In genomic region chr7:126429503-126429898, GRCm38 (mm10) we compare ENCODE assay signal across 8 mouse cellular contexts. TPM values are rescaled to one million over a fixed set of nuclear protein-coding genes. Genes with fewer than 3 reads are reported as not detected.
DNase-seq lines count a peak whose midpoint lies in the region; ATAC-seq and TF ChIP-seq lines count a peak whose summit lies in the region.

No protein-coding gene starts in this region.

- peaks cover 11% of the 10 kb centered on the region for H3K4me1 ChIP-seq in heart, postnatal 0 days (ENCODE audit: control insufficient read depth, insufficient read depth)
- peaks cover 8% of the 10 kb centered on the region for H3K4me1 ChIP-seq in brown adipose tissue, adult 24 weeks (ENCODE audit: control insufficient read depth, insufficient read depth, insufficient read length, low read length)
- peaks cover 15% of the 10 kb centered on the region for H3K4me1 ChIP-seq in hindbrain, embryonic 16.5 days (ENCODE audit: control insufficient read depth, insufficient read depth, low read depth, low read length)
- peaks cover 12% of the 10 kb centered on the region for H3K4me1 ChIP-seq in midbrain, embryonic 16.5 days (ENCODE audit: control insufficient read depth, insufficient read depth, low read length)

- 33% methylated on average over 15 of the region's 15 CpGs for WGBS in heart, postnatal 0 days
- 23% methylated on average over 15 of the region's 15 CpGs for WGBS in hindbrain, embryonic 16.5 days
- 30% methylated on average over 15 of the region's 15 CpGs for WGBS in midbrain, embryonic 16.5 days

- H3K4me3 ChIP-seq in heart, postnatal 0 days (ENCODE audit: low read depth, low read length): peak overlapping the region; percentile 76
- H3K4me3 ChIP-seq in brown adipose tissue, adult 24 weeks (ENCODE audit: insufficient read depth, low read depth, low read length): peak overlapping the region; percentile 91
- peak overlapping the region; percentile 83 for H3K4me3 ChIP-seq in hindbrain, embryonic 16.5 days (ENCODE audit: low read length)
- peak overlapping the region; percentile 72 for H3K4me3 ChIP-seq in midbrain, embryonic 16.5 days (ENCODE audit: low read depth, low read length)

- 0 out of 2 replicates have a peak, but pooled peaks cover 5% of the 10 kb centered on the region for H3K9me3 ChIP-seq in heart, postnatal 0 days (replicated peaks; ENCODE audit: control insufficient read depth, low read length)
- no peaks in the 10 kb centered on the region for H3K9me3 ChIP-seq in hindbrain, embryonic 16.5 days (ENCODE audit: control insufficient read depth, low read length)
- H3K9me3 ChIP-seq in midbrain, embryonic 16.5 days (replicated peaks; ENCODE audit: control insufficient read depth, low read length, poor library complexity, severe bottlenecking): no peaks in the 10 kb centered on the region

- H3K27me3 ChIP-seq in heart, postnatal 0 days (ENCODE audit: control insufficient read depth, insufficient read depth, low read length): no peaks in the 10 kb centered on the region
- H3K27me3 ChIP-seq in hindbrain, embryonic 16.5 days (replicated peaks; ENCODE audit: control insufficient read depth, insufficient read depth, low read length): no peaks in the 10 kb centered on the region
- H3K27me3 ChIP-seq in midbrain, embryonic 16.5 days (ENCODE audit: control insufficient read depth, insufficient read depth, low read depth, low read length): no peaks in the 10 kb centered on the region

- H3K4me2 ChIP-seq in heart, postnatal 0 days (ENCODE audit: low read depth, low read length): peak overlapping the region; percentile 74
- H3K4me2 ChIP-seq in hindbrain, embryonic 16.5 days (ENCODE audit: low read length): peak overlapping the region; percentile 93
- H3K4me2 ChIP-seq in midbrain, embryonic 16.5 days (ENCODE audit: low read length): peak overlapping the region; percentile 84

- TF ChIP-seq CTCF in heart, postnatal 0 days (IDR thresholded peaks at IDR 0.05; ENCODE audit: low read depth): no peak

- peak; percentile 7 for ATAC-seq in heart, postnatal 0 days (ENCODE audit: insufficient read depth, low read depth)
- ATAC-seq in hindbrain, embryonic 16.5 days: no peak; the same call in 1 of the 2 replicates
- peak; percentile 20 for ATAC-seq in midbrain, embryonic 16.5 days

- intact Hi-C loops in heart, postnatal 10 days (cut with DNase I): no loop called here

- DNase-seq in heart, postnatal 0 days (ENCODE audit: low spot score): no peak
- DNase-seq in heart, postnatal 10 days: no peak
- DNase-seq in B cell, adult 2 months: no peak
- no peak for DNase-seq in layer of hippocampus, adult 8-10 months (ENCODE audit: low spot score in 2 of 2)
- no peak for DNase-seq in adrenal gland, postnatal 25 days

- H3K9ac ChIP-seq in heart, postnatal 0 days (replicated peaks; ENCODE audit: low read depth, low read length): peak overlapping the region; percentile 61
- H3K9ac ChIP-seq in hindbrain, embryonic 16.5 days (ENCODE audit: low read depth, low read length): peak overlapping the region; percentile 88
- H3K9ac ChIP-seq in midbrain, embryonic 16.5 days (ENCODE audit: low read depth, low read length): peak overlapping the region; percentile 86

- peak overlapping the region; percentile 34; the same call in 1 of the 2 replicates for H3K27ac ChIP-seq in heart, postnatal 0 days (ENCODE audit: low read depth)
- H3K27ac ChIP-seq in brown adipose tissue, adult 24 weeks (replicated peaks; ENCODE audit: low read depth, low read length): no peak overlapping the region
- H3K27ac ChIP-seq in hindbrain, embryonic 16.5 days (ENCODE audit: low read depth, low read length): peak overlapping the region; percentile 86
- H3K27ac ChIP-seq in midbrain, embryonic 16.5 days (ENCODE audit: low read length): peak overlapping the region; percentile 93

- TF ChIP-seq EP300 in heart, postnatal 0 days (IDR thresholded peaks at IDR 0.05; ENCODE audit: low read depth): no peak

- 0 out of 2 replicates have a peak, but pooled peaks cover 21% of the 10 kb centered on the region for H3K36me3 ChIP-seq in heart, postnatal 0 days (replicated peaks; ENCODE audit: control insufficient read depth, insufficient read depth, low read length)
- H3K36me3 ChIP-seq in hindbrain, embryonic 16.5 days (ENCODE audit: control insufficient read depth, insufficient read depth, low read length): peaks cover 6% of the 10 kb centered on the region
- no peaks in the 10 kb centered on the region for H3K36me3 ChIP-seq in midbrain, embryonic 16.5 days (ENCODE audit: control insufficient read depth, insufficient read depth, low read length)

RNA-seq across cellular contexts. Expression of gene Rabep2, which starts 0.9 kb away (rescaled TPM):
- total RNA-seq in heart, postnatal 0 days (2014; rRNA removed; ENCODE audit: low replicate concordance): 20.2 and 24.8 TPM in 2 replicates
- polyA plus RNA-seq in heart, postnatal 0 days (2015; fragmentation: Nextera tagmentation; extraction: Ambion mirVana): 15.0 and 16.4 TPM in 2 replicates
- 10 to 100 TPM; 10.9 to 12.5 TPM for total RNA-seq in heart, postnatal 10 days (2021)
- polyA plus RNA-seq in brown adipose tissue, adult 24 weeks (2012; ENCODE audit: insufficient read depth, insufficient read length, missing spikeins): 2.9 and 6.4 TPM in 2 replicates
- polyA plus RNA-seq in hindbrain, embryonic 16.5 days (2015; fragmentation: Nextera tagmentation; extraction: Ambion mirVana): 23.1 and 26.0 TPM in 2 replicates
- polyA plus RNA-seq in midbrain, embryonic 16.5 days (2015; fragmentation: Nextera tagmentation; extraction: Ambion mirVana): 22.9 and 23.8 TPM in 2 replicates
- total RNA-seq in layer of hippocampus, adult 8-10 months (2022): 10 to 100 TPM; 15.6 to 22.1 (median 17.1) TPM
- 58.2 and 82.6 TPM in 2 replicates for total RNA-seq in adrenal gland, postnatal 25 days (2021)

RNA-seq across cellular contexts. Expression of gene Cd19, which starts 14.8 kb away (rescaled TPM):
- 0.04 TPM in 1 of 2 replicates, not detected in the other for total RNA-seq in heart, postnatal 0 days (2014; rRNA removed; ENCODE audit: low replicate concordance)
- 0.12 and 0.21 TPM in 2 replicates for polyA plus RNA-seq in heart, postnatal 0 days (2015; fragmentation: Nextera tagmentation; extraction: Ambion mirVana)
- 1 to 10 TPM in 1 of 2 experiments, under 1 TPM in 1; 0.50 to 1.2 TPM for total RNA-seq in heart, postnatal 10 days (2021)
- 2.4 TPM in 1 of 2 replicates, not detected in the other for polyA plus RNA-seq in brown adipose tissue, adult 24 weeks (2012; ENCODE audit: insufficient read depth, insufficient read length, missing spikeins)
- polyA plus RNA-seq in hindbrain, embryonic 16.5 days (2015; fragmentation: Nextera tagmentation; extraction: Ambion mirVana): not detected in 2 replicates
- polyA plus RNA-seq in midbrain, embryonic 16.5 days (2015; fragmentation: Nextera tagmentation; extraction: Ambion mirVana): not detected in 2 replicates
- not detected for total RNA-seq in layer of hippocampus, adult 8-10 months (2022)
- total RNA-seq in adrenal gland, postnatal 25 days (2021): 0.67 and 1.9 TPM in 2 replicates

RNA-seq across cellular contexts. Expression of gene Nfatc2ip, which starts 33.0 kb away (rescaled TPM):
- 3.5 and 6.5 TPM in 2 replicates for total RNA-seq in heart, postnatal 0 days (2014; rRNA removed; ENCODE audit: low replicate concordance)
- 1.2 TPM in 2 replicates for polyA plus RNA-seq in heart, postnatal 0 days (2015; fragmentation: Nextera tagmentation; extraction: Ambion mirVana)
- total RNA-seq in heart, postnatal 10 days (2021): 1 to 10 TPM; 6.1 to 7.0 TPM
- 1.2 and 2.5 TPM in 2 replicates for polyA plus RNA-seq in brown adipose tissue, adult 24 weeks (2012; ENCODE audit: insufficient read depth, insufficient read length, missing spikeins)
- polyA plus RNA-seq in hindbrain, embryonic 16.5 days (2015; fragmentation: Nextera tagmentation; extraction: Ambion mirVana): 2.1 and 2.3 TPM in 2 replicates
- polyA plus RNA-seq in midbrain, embryonic 16.5 days (2015; fragmentation: Nextera tagmentation; extraction: Ambion mirVana): 2.1 TPM in 2 replicates
- 1 to 10 TPM; 5.2 to 8.0 (median 6.2) TPM for total RNA-seq in layer of hippocampus, adult 8-10 months (2022)
- total RNA-seq in adrenal gland, postnatal 25 days (2021): 8.6 and 8.7 TPM in 2 replicates

RNA-seq across cellular contexts. Expression of gene Atp2a1, which starts 33.4 kb away (rescaled TPM):
- total RNA-seq in heart, postnatal 0 days (2014; rRNA removed; ENCODE audit: low replicate concordance): 0.92 and 3.8 TPM in 2 replicates
- polyA plus RNA-seq in heart, postnatal 0 days (2015; fragmentation: Nextera tagmentation; extraction: Ambion mirVana): 0.40 and 0.92 TPM in 2 replicates
- total RNA-seq in heart, postnatal 10 days (2021): under 1 TPM; 0.77 to 0.82 TPM
- 236 and 316 TPM in 2 replicates for polyA plus RNA-seq in brown adipose tissue, adult 24 weeks (2012; ENCODE audit: insufficient read depth, insufficient read length, missing spikeins)
- 0.56 and 14.3 TPM in 2 replicates for polyA plus RNA-seq in hindbrain, embryonic 16.5 days (2015; fragmentation: Nextera tagmentation; extraction: Ambion mirVana)
- polyA plus RNA-seq in midbrain, embryonic 16.5 days (2015; fragmentation: Nextera tagmentation; extraction: Ambion mirVana): 0.39 and 0.71 TPM in 2 replicates
- total RNA-seq in layer of hippocampus, adult 8-10 months (2022): 1 to 10 TPM in 3 of 4 experiments, under 1 TPM in 1; 0.99 to 5.6 (median 1.2) TPM
- not detected in 2 replicates for total RNA-seq in adrenal gland, postnatal 25 days (2021)

RNA-seq across cellular contexts. Expression of gene Sh2b1, which starts 45.7 kb away (rescaled TPM):
- 22.6 and 30.3 TPM in 2 replicates for total RNA-seq in heart, postnatal 0 days (2014; rRNA removed; ENCODE audit: low replicate concordance)
- polyA plus RNA-seq in heart, postnatal 0 days (2015; fragmentation: Nextera tagmentation; extraction: Ambion mirVana): 34.4 and 34.5 TPM in 2 replicates
- total RNA-seq in heart, postnatal 10 days (2021): 10 to 100 TPM; 46.1 to 46.7 TPM
- polyA plus RNA-seq in brown adipose tissue, adult 24 weeks (2012; ENCODE audit: insufficient read depth, insufficient read length, missing spikeins): 34.7 and 38.2 TPM in 2 replicates
- polyA plus RNA-seq in hindbrain, embryonic 16.5 days (2015; fragmentation: Nextera tagmentation; extraction: Ambion mirVana): 70.7 and 76.5 TPM in 2 replicates
- 76.8 and 79.6 TPM in 2 replicates for polyA plus RNA-seq in midbrain, embryonic 16.5 days (2015; fragmentation: Nextera tagmentation; extraction: Ambion mirVana)
- total RNA-seq in layer of hippocampus, adult 8-10 months (2022): 10 to 100 TPM; 66.0 to 70.3 (median 67.3) TPM
- 60.4 and 63.6 TPM in 2 replicates for total RNA-seq in adrenal gland, postnatal 25 days (2021)
